Mouse (Mus musculus) heart, postnatal 36 days (tissue): ENCODE results near the gene Cbl. TPM values are rescaled to one million over a fixed set of nuclear protein-coding genes. Genes with fewer than 3 reads are reported as not detected.

Experiments
- DNase-seq, 2 experiments: peaks; one replicate each; pipeline ENCODE4 v3.0.0; 2021 to 2022
- intact Hi-C: fragments of 180-260 bp; cut with DNase I; formaldehyde crosslinking; loops from one replicate; pipeline ENCODE4 v1.15.1; 2025
- total RNA-seq, 2 experiments: library from RNA; stranded (reverse); gene quantifications; 2 replicates each; pipeline ENCODE4 v1.2.3; 2021

Gene Cbl
- total RNA-seq, 2 experiments from 2014 or later = 17.7 to 22.6 TPM

- DNase-seq = peak; percentile 64 to 65
- intact Hi-C loops = no loop called here
These were observed 98.8 kb downstream of the Cbl start for GRCm38 (mm10) chr9:44134851-44135730.

GRCm38 (mm10) chr9:44134101-44134850 is 99.6 kb downstream of the Cbl start, which contains the start of gene Mcam:
Mcam (plus strand) TSS chr9:44134469.
- intact Hi-C loops = no loop called here

GRCm38 (mm10) chr9:44133287-44133686 is 100.6 kb downstream of the Cbl start:
- peak in 1 of 2 experiments; percentile 33 for DNase-seq
- intact Hi-C loops = no loop called here

More at GRCm38 (mm10) chr9:44134101-44134850, 99.6 kb downstream of the Cbl start, which contains the start of gene Mcam:
- peak; percentile 68 to 69 for DNase-seq

GRCm38 (mm10) chr9:44132200-44132599 is 101.6 kb downstream of the Cbl start:
- DNase-seq = no peak
- intact Hi-C loops = no loop called here

- intact Hi-C loops = no loop called here
- no peak for DNase-seq
These were observed 102.6 kb downstream of the Cbl start for GRCm38 (mm10) chr9:44131276-44131590.

- peak; percentile 52 to 55 for DNase-seq
- intact Hi-C loops = no loop called here
These were observed 103.1 kb downstream of the Cbl start for GRCm38 (mm10) chr9:44130581-44131275.

- DNase-seq = peak; percentile 80 to 85
- intact Hi-C loops = no loop called here
These were observed 103.8 kb downstream of the Cbl start for GRCm38 (mm10) chr9:44130034-44130433.

GRCm38 (mm10) chr9:44129633-44130032 is 104.2 kb downstream of the Cbl start:
- DNase-seq = no peak
- intact Hi-C loops = loop anchor here (5.0 kb wide), 1 partner anchor 263 kb away; no protein-coding TSS in a partner anchor

GRCm38 (mm10) chr9:44127351-44127801 is 106.5 kb downstream of the Cbl start:
- peak in 1 of 2 experiments; percentile 41 for DNase-seq
- intact Hi-C loops = loop anchor here (5.0 kb wide), 1 partner anchor 265 kb away; no protein-coding TSS in a partner anchor

GRCm38 (mm10) chr9:44126746-44127145 is 107.1 kb downstream of the Cbl start:
- intact Hi-C loops = loop anchor here (1.0 to 5.0 kb wide), 3 partner anchors 21 to 266 kb away; no protein-coding TSS in a partner anchor
- no peak for DNase-seq

GRCm38 (mm10) chr9:44125546-44126428 is 108.1 kb downstream of the Cbl start:
- peak; percentile 87 to 88 for DNase-seq
- intact Hi-C loops = loop anchor here (1.0 to 5.0 kb wide), 4 partner anchors 22 to 267 kb away; no protein-coding TSS in a partner anchor

GRCm38 (mm10) chr9:44125026-44125425 is 108.8 kb downstream of the Cbl start:
- DNase-seq = no peak
- intact Hi-C loops = loop anchor here (2.0 to 5.0 kb wide), 2 partner anchors 52 to 267 kb away; no protein-coding TSS in a partner anchor

GRCm38 (mm10) chr9:44124317-44124716 is 109.5 kb downstream of the Cbl start:
- intact Hi-C loops = loop anchor here (2.0 kb wide), 1 partner anchor 52 kb away; no protein-coding TSS in a partner anchor
- no peak for DNase-seq

- intact Hi-C loops = no loop called here
- DNase-seq = no peak
These were observed 113.8 kb downstream of the Cbl start for GRCm38 (mm10) chr9:44119948-44120465.

- intact Hi-C loops = no loop called here
- no peak for DNase-seq
These were observed 114.8 kb downstream of the Cbl start for GRCm38 (mm10) chr9:44119011-44119410.

- intact Hi-C loops = no loop called here
- DNase-seq = no peak
These were observed 117.7 kb downstream of the Cbl start for GRCm38 (mm10) chr9:44116182-44116581.

GRCm38 (mm10) chr9:44115599-44115998 is 118.2 kb downstream of the Cbl start:
- DNase-seq = no peak
- intact Hi-C loops = no loop called here

- DNase-seq = no peak
- intact Hi-C loops = no loop called here
These were observed 119.4 kb downstream of the Cbl start for GRCm38 (mm10) chr9:44114453-44114852.
